Mouse (Mus musculus): Measurements from ENCODE around the gene Skiv2l. TPM values are rescaled to one million over a fixed set of nuclear protein-coding genes. Genes with fewer than 3 reads are reported as not detected.

Gene Skiv2l
- polyA plus RNA-seq, 2 experiments = 15.0 to 21.4 TPM

DNA sequence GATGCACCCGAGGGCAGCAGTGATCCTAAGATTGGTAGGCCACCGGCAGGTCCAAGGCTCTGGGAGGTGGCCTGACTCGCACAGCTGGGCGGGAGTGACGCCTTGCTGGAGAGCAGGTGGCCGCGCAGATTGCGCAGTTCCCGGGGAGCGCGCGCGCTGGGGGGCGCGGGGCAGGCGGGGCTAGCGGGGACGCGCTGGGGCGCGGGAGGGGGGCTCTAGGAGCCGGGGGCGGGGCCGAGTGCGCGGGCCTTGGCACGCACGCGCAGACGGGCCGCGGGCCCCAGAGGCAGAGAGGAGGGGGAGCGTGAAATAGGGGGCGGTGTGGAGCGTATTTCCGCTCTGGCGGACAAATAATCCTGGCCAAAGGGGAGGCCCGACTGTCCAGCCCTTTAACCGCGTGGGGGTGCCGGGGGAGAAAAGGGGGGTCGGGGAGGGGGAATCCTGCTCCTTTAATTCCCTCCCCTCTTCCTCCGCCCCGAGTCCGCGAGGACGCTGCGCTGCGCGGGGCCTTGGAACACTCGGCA is 44.1 kb upstream of the Skiv2l start:
- peak overlapping the region; percentile 50 for H3K27ac ChIP-seq
- peak overlapping the region; percentile 75 for H3K9ac ChIP-seq (replicated peaks)
- under 1% methylated on average over 44 of the region's 51 CpGs for WGBS (ENCODE audit: insufficient replicate concordance)
- peak overlapping the region; percentile 96 for H3K4me2 ChIP-seq (ENCODE audit: low read depth)
- peak; percentile 84 for ATAC-seq (ENCODE audit: insufficient read depth)
- TF ChIP-seq EP300 (IDR thresholded peaks at IDR 0.05; ENCODE audit: low read depth) (peak; percentile 68), CTCF (IDR thresholded peaks at IDR 0.05; ENCODE audit: low read depth) (0 out of 2 replicates have a peak, but pooled peaks have one; percentile 11)
- H3K4me3 ChIP-seq (ENCODE audit: insufficient read depth in 1 of 2, low read depth in 2 of 2, low read length in 2 of 2) = peak overlapping the region; percentile 66 to 68
- peaks cover 9 to 18% of the 10 kb centered on the region in 2 experiments for H3K4me1 ChIP-seq (replicated peaks; ENCODE audit: control insufficient read depth in 2 of 2, insufficient read depth in 2 of 2, low read length in 1 of 2)
- no peaks in the 10 kb centered on the region for H3K36me3 ChIP-seq (replicated peaks; ENCODE audit: control insufficient read depth, insufficient read depth, low read depth)
- no peaks in the 10 kb centered on the region for H3K27me3 ChIP-seq (ENCODE audit: control insufficient read depth, insufficient read depth, low read length)
- peak; percentile 76 to 79 (median 79) for DNase-seq (ENCODE audit: low read depth in 3 of 3, low spot score in 3 of 3)
- no peaks in the 10 kb centered on the region for H3K9me3 ChIP-seq (ENCODE audit: control insufficient read depth, low read length)

DNA sequence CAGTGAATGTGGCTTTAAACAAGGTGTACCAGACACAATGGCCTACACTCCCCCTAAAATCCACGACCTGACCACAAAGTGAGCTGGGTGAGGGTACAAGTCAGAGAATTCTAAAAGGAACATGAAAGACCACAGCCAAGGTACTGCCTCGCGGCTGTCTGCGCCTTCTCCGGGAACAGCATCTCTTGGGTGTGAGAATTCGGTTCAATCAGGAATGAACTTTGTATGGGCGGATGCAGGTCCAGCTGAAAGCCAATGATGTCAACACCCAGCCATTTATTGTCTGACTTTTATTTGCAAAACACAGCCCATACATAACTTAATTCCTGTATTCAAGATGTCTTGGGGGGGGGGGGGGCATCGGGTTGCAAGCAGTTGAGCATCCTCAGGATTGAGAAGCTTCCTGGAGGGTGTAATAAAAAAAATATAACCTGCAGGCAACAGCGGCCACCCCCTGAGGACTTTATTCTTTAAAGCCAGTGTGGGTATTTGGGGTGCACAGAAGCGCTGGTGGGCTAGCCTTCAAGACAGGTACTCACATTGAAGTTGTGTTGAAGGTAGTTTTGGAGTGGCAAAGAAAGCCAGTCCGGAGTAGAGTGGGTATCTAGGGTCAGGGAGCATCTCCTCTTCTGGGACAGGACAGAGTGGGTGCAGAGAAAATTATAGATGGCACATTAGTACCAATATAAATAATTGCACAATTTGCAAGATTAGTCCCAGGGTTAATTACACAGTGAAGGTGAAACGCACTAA is 43.2 kb upstream of the Skiv2l start:
- Histone ChIP-seq H3K27ac (peak overlapping the region; percentile 46), H3K27me3 (ENCODE audit: control insufficient read depth, insufficient read depth, low read length) (no peaks in the 10 kb centered on the region), H3K4me2 (ENCODE audit: low read depth) (peak overlapping the region; percentile 96), H3K9me3 (ENCODE audit: control insufficient read depth, low read length) (no peaks in the 10 kb centered on the region), H3K9ac (replicated peaks) (peak overlapping the region; percentile 39; the same call in 1 of the 2 replicates), H3K4me3 (ENCODE audit: insufficient read depth in 1 of 2, low read depth in 2 of 2, low read length in 2 of 2) (peak overlapping the region; percentile 66 to 68), H3K36me3 (replicated peaks; ENCODE audit: control insufficient read depth, insufficient read depth, low read depth) (no peaks in the 10 kb centered on the region), H3K4me1 (replicated peaks; ENCODE audit: control insufficient read depth in 2 of 2, insufficient read depth in 2 of 2, low read length in 1 of 2) (peaks cover 9 to 18% of the 10 kb centered on the region in 2 experiments)
- DNase-seq (ENCODE audit: low read depth in 3 of 3, low spot score in 3 of 3) = no peak
- no peak for ATAC-seq (ENCODE audit: insufficient read depth)
- WGBS (ENCODE audit: insufficient replicate concordance) = 75% methylated on average over 12 of the region's 12 CpGs
- no peak for TF ChIP-seq EP300 (IDR thresholded peaks at IDR 0.05; ENCODE audit: low read depth)
- TF ChIP-seq CTCF (IDR thresholded peaks at IDR 0.05; ENCODE audit: low read depth) = no peak

DNA sequence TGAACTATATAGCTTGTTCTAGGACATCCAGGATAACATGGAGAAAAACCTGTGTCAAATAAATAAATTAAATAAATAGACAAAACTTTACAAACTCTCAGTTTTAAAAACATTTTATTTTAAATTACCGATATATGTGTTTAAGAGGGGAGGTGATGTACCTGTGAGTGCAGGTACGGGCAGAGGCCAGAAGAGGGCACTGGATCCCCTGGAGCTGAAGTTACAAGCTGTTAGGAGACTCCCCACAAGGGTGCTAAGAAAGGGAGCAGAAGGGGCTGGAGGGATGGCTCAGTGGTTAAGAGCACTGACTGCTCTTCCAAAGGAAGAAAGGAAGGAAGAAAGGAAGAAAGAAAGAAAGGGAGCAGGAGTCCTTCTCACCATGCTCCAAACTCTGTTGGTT is 41.4 kb upstream of the Skiv2l start:
- H3K4me1 ChIP-seq (replicated peaks; ENCODE audit: control insufficient read depth in 2 of 2, insufficient read depth in 2 of 2, low read length in 1 of 2) = peaks cover 3 to 10% of the 10 kb centered on the region in 2 experiments
- no peaks in the 10 kb centered on the region for H3K9me3 ChIP-seq (ENCODE audit: control insufficient read depth, low read length)
- no peak overlapping the region for H3K9ac ChIP-seq (replicated peaks)
- ATAC-seq (ENCODE audit: insufficient read depth) (no peak), DNase-seq (ENCODE audit: low read depth in 3 of 3, low spot score in 3 of 3) (no peak)
- no peaks in the 10 kb centered on the region for H3K36me3 ChIP-seq (replicated peaks; ENCODE audit: control insufficient read depth, insufficient read depth, low read depth)
- no peaks in the 10 kb centered on the region for H3K27me3 ChIP-seq (ENCODE audit: control insufficient read depth, insufficient read depth, low read length)
- 85% methylated on average over 2 of the region's 2 CpGs for WGBS (ENCODE audit: insufficient replicate concordance)
- no peak overlapping the region for H3K4me2 ChIP-seq (ENCODE audit: low read depth)
- H3K4me3 ChIP-seq (ENCODE audit: insufficient read depth in 1 of 2, low read depth in 2 of 2, low read length in 2 of 2) = no peak overlapping the region
- no peak overlapping the region for H3K27ac ChIP-seq
- TF ChIP-seq EP300 (IDR thresholded peaks at IDR 0.05; ENCODE audit: low read depth) = no peak
- TF ChIP-seq CTCF (IDR thresholded peaks at IDR 0.05; ENCODE audit: low read depth) = peak; percentile 57

GRCm38 (mm10) chr17:34890074-34890743 is 40.2 kb upstream of the Skiv2l start:
- TF ChIP-seq CTCF (IDR thresholded peaks at IDR 0.05; ENCODE audit: low read depth) (no peak), EP300 (IDR thresholded peaks at IDR 0.05; ENCODE audit: low read depth) (no peak)
- H3K4me2 ChIP-seq (ENCODE audit: low read depth) = no peak overlapping the region
- no peaks in the 10 kb centered on the region for H3K27me3 ChIP-seq (ENCODE audit: control insufficient read depth, insufficient read depth, low read length)
- no peaks in the 10 kb centered on the region for H3K9me3 ChIP-seq (ENCODE audit: control insufficient read depth, low read length)
- WGBS (ENCODE audit: insufficient replicate concordance) = 76% methylated on average over 12 of the region's 12 CpGs
- ATAC-seq (ENCODE audit: insufficient read depth) = no peak
- H3K36me3 ChIP-seq (replicated peaks; ENCODE audit: control insufficient read depth, insufficient read depth, low read depth) = no peaks in the 10 kb centered on the region
- H3K4me3 ChIP-seq (ENCODE audit: insufficient read depth in 1 of 2, low read depth in 2 of 2, low read length in 2 of 2) = no peak overlapping the region
- no peak overlapping the region for H3K9ac ChIP-seq (replicated peaks)
- peaks cover 3 to 13% of the 10 kb centered on the region in 2 experiments for H3K4me1 ChIP-seq (replicated peaks; ENCODE audit: control insufficient read depth in 2 of 2, insufficient read depth in 2 of 2, low read length in 1 of 2)
- no peak for DNase-seq (ENCODE audit: low read depth in 3 of 3, low spot score in 3 of 3)
- no peak overlapping the region for H3K27ac ChIP-seq

DNA sequence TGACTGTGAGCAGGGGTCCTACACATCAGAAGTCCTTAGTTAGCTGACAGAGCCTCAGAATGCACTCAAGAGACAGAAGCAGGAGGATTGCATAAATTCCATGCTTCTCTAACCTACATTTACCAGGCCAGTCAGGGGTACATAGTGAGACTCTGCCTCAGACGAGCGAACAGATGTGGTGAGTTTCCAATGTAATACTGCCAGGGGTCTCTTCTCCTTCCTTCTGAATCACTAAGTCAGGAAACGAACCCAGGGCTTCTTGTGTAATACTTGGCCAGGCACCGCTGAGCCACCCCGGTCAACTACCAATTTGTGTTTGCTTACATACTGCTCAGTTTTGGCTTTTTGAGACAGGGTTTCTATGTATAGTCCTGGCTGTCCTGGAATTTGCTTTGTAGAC is 37.9 kb upstream of the Skiv2l start:
- H3K9ac ChIP-seq (replicated peaks) = no peak overlapping the region
- H3K36me3 ChIP-seq (replicated peaks; ENCODE audit: control insufficient read depth, insufficient read depth, low read depth) = no peaks in the 10 kb centered on the region
- peaks cover 0 to 20% of the 10 kb centered on the region in 2 experiments; a peak in 3 of 4 replicates for H3K4me1 ChIP-seq (replicated peaks; ENCODE audit: control insufficient read depth in 2 of 2, insufficient read depth in 2 of 2, low read length in 1 of 2)
- H3K27me3 ChIP-seq (ENCODE audit: control insufficient read depth, insufficient read depth, low read length) = no peaks in the 10 kb centered on the region
- H3K27ac ChIP-seq = no peak overlapping the region
- H3K4me2 ChIP-seq (ENCODE audit: low read depth) = no peak overlapping the region
- WGBS (ENCODE audit: insufficient replicate concordance) = 54% methylated on average over 5 of the region's 5 CpGs
- ATAC-seq (ENCODE audit: insufficient read depth) = no peak
- no peak overlapping the region for H3K4me3 ChIP-seq (ENCODE audit: insufficient read depth in 1 of 2, low read depth in 2 of 2, low read length in 2 of 2)
- DNase-seq (ENCODE audit: low read depth in 3 of 3, low spot score in 3 of 3) = no peak
- no peak for TF ChIP-seq EP300 (IDR thresholded peaks at IDR 0.05; ENCODE audit: low read depth)
- no peak for TF ChIP-seq CTCF (IDR thresholded peaks at IDR 0.05; ENCODE audit: low read depth)
- H3K9me3 ChIP-seq (ENCODE audit: control insufficient read depth, low read length) = no peaks in the 10 kb centered on the region
